12 mouse cellular contexts compared by ENCODE assay signal in the genomic region with DNA sequence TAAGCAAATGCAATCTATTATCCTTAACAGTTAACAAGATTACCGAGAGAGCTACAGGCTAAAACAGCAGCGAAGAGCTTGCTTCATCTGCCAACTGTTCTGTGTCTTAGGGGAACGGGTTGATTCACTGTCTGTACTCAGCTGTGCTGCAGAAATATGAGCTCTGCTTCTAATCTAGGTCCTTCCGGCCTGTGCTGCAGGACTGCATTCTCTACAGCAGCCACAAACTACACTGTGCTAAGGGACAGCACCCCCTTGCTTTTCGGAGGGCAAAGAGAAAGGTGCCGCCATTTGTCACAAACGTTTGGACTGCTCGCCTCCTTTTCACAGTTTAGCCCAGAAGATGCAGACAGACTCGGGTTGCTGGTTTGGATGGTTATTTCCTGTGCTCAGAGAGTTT.
DNase-seq lines count a peak whose midpoint lies in the region; ATAC-seq and TF ChIP-seq lines count a peak whose summit lies in the region.
"Had no signal": no experiment of that assay in that cellular context is flagged by ENCODE, and none has a peak within 500 bp of the region (broad histone marks: within the 10 kb centered on the region; RNA-seq: fewer than 3 reads in every experiment).

No protein-coding gene starts in this region.

- no peak for DNase-seq in heart, postnatal 0 days (ENCODE audit: low spot score)
- DNase-seq in heart, postnatal 36 days = no peak
- peak; percentile 27 for DNase-seq in lung, embryonic 14.5 days
- DNase-seq in lung, postnatal 14 days = no peak
- peak; percentile 55 for DNase-seq in limb, embryonic 14.5 days (ENCODE audit: low spot score)
- DNase-seq in cerebellum, adult 18-20 months = no peak
- DNase-seq: cerebellum, adult 11-12 months had no signal

- H3K4me3 ChIP-seq in heart, postnatal 0 days (ENCODE audit: low read depth, low read length) = no peak overlapping the region
- H3K4me3 ChIP-seq in lung, embryonic 14.5 days (ENCODE audit: low read depth, low read length) = no peak overlapping the region
- H3K4me3 ChIP-seq in embryonic facial prominence, embryonic 13.5 days = peak overlapping the region; percentile 6; the same call in 1 of the 2 replicates
- H3K4me3 ChIP-seq in limb, embryonic 14.5 days (replicated peaks; ENCODE audit: low read length) = no peak overlapping the region
- no peak overlapping the region for H3K4me3 ChIP-seq in midbrain, embryonic 16.5 days (ENCODE audit: low read depth, low read length)
- H3K4me3 ChIP-seq: heart, embryonic 13.5 days; megakaryocyte, embryonic 14.5 days had no signal

- H3K9ac ChIP-seq in heart, postnatal 0 days (replicated peaks; ENCODE audit: low read depth, low read length) = no peak overlapping the region
- no peak overlapping the region for H3K9ac ChIP-seq in lung, embryonic 14.5 days
- no peak overlapping the region for H3K9ac ChIP-seq in embryonic facial prominence, embryonic 13.5 days
- H3K9ac ChIP-seq in limb, embryonic 14.5 days (ENCODE audit: low read depth, low read length, severe bottlenecking) = 0 out of 2 replicates have a peak overlapping the region, but pooled peaks have one; percentile 25
- no peak overlapping the region for H3K9ac ChIP-seq in midbrain, embryonic 16.5 days (ENCODE audit: low read depth, low read length)
- H3K9ac ChIP-seq: heart, embryonic 13.5 days; liver, embryonic 14.5 days had no signal

- no peaks in the 10 kb centered on the region for H3K27me3 ChIP-seq in heart, postnatal 0 days (ENCODE audit: control insufficient read depth, insufficient read depth, low read length)
- no peaks in the 10 kb centered on the region for H3K27me3 ChIP-seq in lung, embryonic 14.5 days (ENCODE audit: insufficient read depth, low read length)
- no peaks in the 10 kb centered on the region for H3K27me3 ChIP-seq in embryonic facial prominence, embryonic 13.5 days
- no peaks in the 10 kb centered on the region for H3K27me3 ChIP-seq in limb, embryonic 14.5 days (ENCODE audit: control insufficient read depth, insufficient read depth, low read length)
- no peaks in the 10 kb centered on the region for H3K27me3 ChIP-seq in midbrain, embryonic 16.5 days (ENCODE audit: control insufficient read depth, insufficient read depth, low read depth, low read length)
- H3K27me3 ChIP-seq: heart, embryonic 13.5 days; megakaryocyte, embryonic 14.5 days had no signal

- intact Hi-C loops in heart, postnatal 36 days (cut with DNase I) = no loop called here

- no peak for TF ChIP-seq EP300 in heart, postnatal 0 days (IDR thresholded peaks at IDR 0.05; ENCODE audit: low read depth)

- no peak overlapping the region for H3K4me2 ChIP-seq in heart, postnatal 0 days (ENCODE audit: low read depth, low read length)
- no peak overlapping the region for H3K4me2 ChIP-seq in lung, embryonic 14.5 days
- H3K4me2 ChIP-seq in embryonic facial prominence, embryonic 13.5 days = peak overlapping the region; percentile 29
- H3K4me2 ChIP-seq in limb, embryonic 14.5 days (replicated peaks; ENCODE audit: low read depth, low read length, severe bottlenecking) = peak overlapping the region; percentile 22; the same call in 1 of the 2 replicates
- H3K4me2 ChIP-seq in midbrain, embryonic 16.5 days (ENCODE audit: low read length) = no peak overlapping the region
- H3K4me2 ChIP-seq: heart, embryonic 13.5 days had no signal

- no peak for TF ChIP-seq CTCF in heart, postnatal 0 days (IDR thresholded peaks at IDR 0.05; ENCODE audit: low read depth)
- TF ChIP-seq CTCF in lung, embryonic 14.5 days (IDR thresholded peaks at IDR 0.05; ENCODE audit: low read depth) = peak; percentile 4; the same call in 1 of the 2 replicates

- 0 out of 2 replicates have a peak, but pooled peaks have one; percentile 53 for ATAC-seq in heart, postnatal 0 days (ENCODE audit: insufficient read depth, low read depth)
- no peak for ATAC-seq in lung, embryonic 14.5 days (ENCODE audit: insufficient read depth)
- ATAC-seq in embryonic facial prominence, embryonic 13.5 days (ENCODE audit: insufficient number of reproducible peaks, insufficient read depth, low FRiP score, low TSS enrichment, low read depth) = no peak
- peak; percentile 85 for ATAC-seq in limb, embryonic 14.5 days (ENCODE audit: low FRiP score, low read depth)
- no peak for ATAC-seq in midbrain, embryonic 16.5 days

- no peak overlapping the region for H3K27ac ChIP-seq in heart, postnatal 0 days (ENCODE audit: low read depth)
- no peak overlapping the region for H3K27ac ChIP-seq in lung, embryonic 14.5 days (ENCODE audit: low read depth)
- H3K27ac ChIP-seq in embryonic facial prominence, embryonic 13.5 days = no peak overlapping the region
- H3K27ac ChIP-seq in limb, embryonic 14.5 days (replicated peaks; ENCODE audit: low read depth, low read length) = 0 out of 2 replicates have a peak overlapping the region, but pooled peaks have one; percentile 5
- no peak overlapping the region for H3K27ac ChIP-seq in midbrain, embryonic 16.5 days (ENCODE audit: low read length)
- H3K27ac ChIP-seq: heart, embryonic 13.5 days; liver, embryonic 14.5 days had no signal

- no peak for TF ChIP-seq POLR2A in limb, embryonic 14.5 days (IDR thresholded peaks at IDR 0.05; ENCODE audit: borderline replicate concordance, extremely low read depth, insufficient read depth, insufficient read length)

- H3K9me3 ChIP-seq in heart, postnatal 0 days (replicated peaks; ENCODE audit: control insufficient read depth, low read length) = no peaks in the 10 kb centered on the region
- H3K9me3 ChIP-seq in lung, embryonic 14.5 days (ENCODE audit: low read depth, low read length) = no peaks in the 10 kb centered on the region
- no peaks in the 10 kb centered on the region for H3K9me3 ChIP-seq in embryonic facial prominence, embryonic 13.5 days
- no peaks in the 10 kb centered on the region for H3K9me3 ChIP-seq in limb, embryonic 14.5 days (ENCODE audit: control insufficient read depth, low read length)
- H3K9me3 ChIP-seq in midbrain, embryonic 16.5 days (replicated peaks; ENCODE audit: control insufficient read depth, low read length, poor library complexity, severe bottlenecking) = no peaks in the 10 kb centered on the region
- H3K9me3 ChIP-seq: heart, embryonic 13.5 days had no signal

- H3K36me3 ChIP-seq in heart, postnatal 0 days (replicated peaks; ENCODE audit: control insufficient read depth, insufficient read depth, low read length) = no peaks in the 10 kb centered on the region
- no peaks in the 10 kb centered on the region for H3K36me3 ChIP-seq in lung, embryonic 14.5 days (ENCODE audit: insufficient read depth)
- no peaks in the 10 kb centered on the region for H3K36me3 ChIP-seq in embryonic facial prominence, embryonic 13.5 days
- no peaks in the 10 kb centered on the region for H3K36me3 ChIP-seq in limb, embryonic 14.5 days (ENCODE audit: control insufficient read depth, insufficient read depth, low read length)
- no peaks in the 10 kb centered on the region for H3K36me3 ChIP-seq in midbrain, embryonic 16.5 days (ENCODE audit: control insufficient read depth, insufficient read depth, low read length)
- H3K36me3 ChIP-seq: heart, embryonic 13.5 days had no signal

- WGBS in heart, postnatal 0 days = 57% methylated on average over 9 of the region's 9 CpGs
- WGBS in lung, embryonic 14.5 days = 42% methylated on average over 9 of the region's 9 CpGs
- WGBS in embryonic facial prominence, embryonic 13.5 days = 37% methylated on average over 9 of the region's 9 CpGs
- WGBS in limb, embryonic 14.5 days = 33% methylated on average over 9 of the region's 9 CpGs
- WGBS in midbrain, embryonic 16.5 days = 70% methylated on average over 9 of the region's 9 CpGs

- no peaks in the 10 kb centered on the region for H3K4me1 ChIP-seq in heart, postnatal 0 days (ENCODE audit: control insufficient read depth, insufficient read depth)
- no peaks in the 10 kb centered on the region for H3K4me1 ChIP-seq in lung, embryonic 14.5 days (ENCODE audit: insufficient read depth)
- H3K4me1 ChIP-seq in embryonic facial prominence, embryonic 13.5 days = no peaks in the 10 kb centered on the region
- no peaks in the 10 kb centered on the region; the same call in 1 of the 2 replicates for H3K4me1 ChIP-seq in limb, embryonic 14.5 days (ENCODE audit: control insufficient read depth, insufficient read depth, low read length)
- H3K4me1 ChIP-seq in midbrain, embryonic 16.5 days (ENCODE audit: control insufficient read depth, insufficient read depth, low read length) = no peaks in the 10 kb centered on the region
- H3K4me1 ChIP-seq: heart, embryonic 13.5 days; megakaryocyte, embryonic 14.5 days had no signal

Comparison
In these comparisons a context has a peak if more than half of its experiments do, and no peak if none do; other contexts are left out.
1. DNase-seq: peak in lung, embryonic 14.5 days (single experiment) and limb, embryonic 14.5 days (single experiment); none in heart, postnatal 0 days (single experiment), heart, postnatal 36 days (0 of 2), lung, postnatal 14 days (single experiment) and cerebellum, adult 18-20 months (0 of 2).
2. ATAC-seq: peak in heart, postnatal 0 days (single experiment) and limb, embryonic 14.5 days (single experiment); none in lung, embryonic 14.5 days (single experiment), embryonic facial prominence, embryonic 13.5 days (single experiment) and midbrain, embryonic 16.5 days (single experiment).
3. H3K4me2 ChIP-seq: peak in embryonic facial prominence, embryonic 13.5 days (single experiment) and limb, embryonic 14.5 days (single experiment); none in heart, postnatal 0 days (single experiment), lung, embryonic 14.5 days (single experiment) and midbrain, embryonic 16.5 days (single experiment).